ENCODE assay signal across 8 mouse cellular contexts in genomic region chr14:84442528-84443287, GRCm38 (mm10). TPM values are rescaled to one million over a fixed set of nuclear protein-coding genes. Genes with fewer than 3 reads are reported as not detected.
A peak's percentile ranks its signal among the peaks of the same experiment; 100 is the strongest.
DNase-seq lines count a peak whose midpoint lies in the region; ATAC-seq and TF ChIP-seq lines count a peak whose summit lies in the region.

No protein-coding gene starts in this region.

- H3K27me3 ChIP-seq in thymus, adult 2 months (ENCODE audit: control insufficient read depth, insufficient read depth, low read length): peaks cover 13% of the 10 kb centered on the region; the same call in 1 of the 2 replicates
- peaks cover 21% of the 10 kb centered on the region for H3K27me3 ChIP-seq in embryonic facial prominence, embryonic 13.5 days
- H3K27me3 ChIP-seq in hindbrain, embryonic 10.5 days (ENCODE audit: insufficient read depth, poor library complexity, severe bottlenecking): peaks cover 21% of the 10 kb centered on the region
- H3K27me3 ChIP-seq in stomach, embryonic 15.5 days (replicated peaks): peaks cover 22% of the 10 kb centered on the region

- no peak for TF ChIP-seq POLR2A in thymus, adult 2 months (IDR thresholded peaks at IDR 0.05; ENCODE audit: control insufficient read depth, extremely low read depth, insufficient read depth, low read length, poor library complexity)

- H3K36me3 ChIP-seq in thymus, adult 2 months (ENCODE audit: control insufficient read depth, insufficient read depth, low read length): no peaks in the 10 kb centered on the region
- no peaks in the 10 kb centered on the region for H3K36me3 ChIP-seq in embryonic facial prominence, embryonic 13.5 days
- H3K36me3 ChIP-seq in hindbrain, embryonic 10.5 days: no peaks in the 10 kb centered on the region
- no peaks in the 10 kb centered on the region for H3K36me3 ChIP-seq in stomach, embryonic 15.5 days

- TF ChIP-seq CTCF in thymus, adult 2 months (IDR thresholded peaks at IDR 0.05; ENCODE audit: borderline replicate concordance, control insufficient read depth, extremely low read depth, insufficient read depth, low read length, poor library complexity): no peak

- H3K4me1 ChIP-seq in thymus, adult 2 months (replicated peaks; ENCODE audit: control insufficient read depth, insufficient read depth, low read length): peaks cover 9% of the 10 kb centered on the region
- peaks cover 21% of the 10 kb centered on the region for H3K4me1 ChIP-seq in embryonic facial prominence, embryonic 13.5 days
- peaks cover 31% of the 10 kb centered on the region for H3K4me1 ChIP-seq in hindbrain, embryonic 10.5 days (replicated peaks)
- peaks cover 17% of the 10 kb centered on the region for H3K4me1 ChIP-seq in stomach, embryonic 15.5 days

- 2% methylated on average over 30 of the region's 30 CpGs for WGBS in thymus, adult 2 months
- WGBS in embryonic facial prominence, embryonic 13.5 days: under 1% methylated on average over 27 of the region's 30 CpGs
- under 1% methylated on average over 30 of the region's 30 CpGs for WGBS in hindbrain, embryonic 10.5 days
- WGBS in stomach, embryonic 15.5 days: under 1% methylated on average over 30 of the region's 30 CpGs

- H3K9me3 ChIP-seq in embryonic facial prominence, embryonic 13.5 days: no peaks in the 10 kb centered on the region
- no peaks in the 10 kb centered on the region for H3K9me3 ChIP-seq in hindbrain, embryonic 10.5 days
- H3K9me3 ChIP-seq in stomach, embryonic 15.5 days: no peaks in the 10 kb centered on the region

- no peak overlapping the region for H3K27ac ChIP-seq in thymus, adult 2 months (ENCODE audit: control insufficient read depth, insufficient read depth, low read length)
- peak overlapping the region; percentile 91 for H3K27ac ChIP-seq in embryonic facial prominence, embryonic 13.5 days
- peak overlapping the region; percentile 89 for H3K27ac ChIP-seq in hindbrain, embryonic 10.5 days
- H3K27ac ChIP-seq in stomach, embryonic 15.5 days: peak overlapping the region; percentile 81

- H3K9ac ChIP-seq in embryonic facial prominence, embryonic 13.5 days: peak overlapping the region; percentile 72
- H3K9ac ChIP-seq in stomach, embryonic 15.5 days: peak overlapping the region; percentile 29; the same call in 1 of the 2 replicates

- peak; percentile 60 for ATAC-seq in embryonic facial prominence, embryonic 13.5 days (ENCODE audit: insufficient number of reproducible peaks, insufficient read depth, low FRiP score, low TSS enrichment, low read depth)
- ATAC-seq in megakaryocyte, adult 5-6 weeks (ENCODE audit: poor library complexity, severe bottlenecking): peak; percentile 23
- ATAC-seq in stomach, embryonic 15.5 days (ENCODE audit: insufficient read depth, low FRiP score, low read depth): peak; percentile 53; the same call in 1 of the 2 replicates

- H3K4me2 ChIP-seq in embryonic facial prominence, embryonic 13.5 days: peak overlapping the region; percentile 91
- peak overlapping the region; percentile 91 for H3K4me2 ChIP-seq in stomach, embryonic 15.5 days

- peak overlapping the region; percentile 35 for H3K4me3 ChIP-seq in thymus, adult 2 months (ENCODE audit: control insufficient read depth, insufficient read depth, low read length)
- peak overlapping the region; percentile 61 for H3K4me3 ChIP-seq in embryonic facial prominence, embryonic 13.5 days
- peak overlapping the region; percentile 69 for H3K4me3 ChIP-seq in hindbrain, embryonic 10.5 days
- peak overlapping the region; percentile 55 for H3K4me3 ChIP-seq in stomach, embryonic 15.5 days (replicated peaks)

- no peak for DNase-seq in thymus, adult 2 months
- DNase-seq in thymus, postnatal 25 days: no peak
- DNase-seq in hindbrain, embryonic 10.5 days (ENCODE audit: low spot score): peak; percentile 35
- DNase-seq in layer of hippocampus, postnatal 10 days (ENCODE audit: low spot score in 2 of 2): peak; percentile 49 to 54
- DNase-seq in urinary bladder, postnatal 14 days (ENCODE audit: low spot score): no peak

RNA-seq across cellular contexts. Expression of gene Pcdh17, which starts 0.7 kb away (rescaled TPM):
- polyA plus RNA-seq in thymus, adult 2 months (2012; rRNA removed): 0.63 and 0.70 TPM in 2 replicates
- polyA plus RNA-seq in embryonic facial prominence, embryonic 13.5 days (2015; fragmentation: Nextera tagmentation; extraction: Ambion mirVana): 7.4 and 10.3 TPM in 2 replicates
- 4.5 and 6.8 TPM in 2 replicates for polyA plus RNA-seq in hindbrain, embryonic 10.5 days (2016; fragmentation: Nextera tagmentation; extraction: Ambion mirVana)
- total RNA-seq in layer of hippocampus, postnatal 10 days (2021): 10 to 100 TPM; 46.3 to 48.5 TPM
- not detected in 2 replicates for total RNA-seq in megakaryocyte, adult 5-6 weeks (2015)
- 0.08 TPM in 1 of 2 replicates, not detected in the other for total RNA-seq in megakaryocyte, adult 5-6 weeks (2017)
- polyA plus RNA-seq in stomach, embryonic 15.5 days (2015; fragmentation: Nextera tagmentation; extraction: Ambion mirVana): 6.2 and 6.6 TPM in 2 replicates

Comparison
In these comparisons a context has a peak if more than half of its experiments do, and no peak if none do; other contexts are left out.
1. DNase-seq: peak in hindbrain, embryonic 10.5 days (single experiment) and layer of hippocampus, postnatal 10 days (2 of 2); none in thymus, adult 2 months (single experiment), thymus, postnatal 25 days (single experiment) and urinary bladder, postnatal 14 days (single experiment).
2. Peak in every context shown above with its lines, with median percentiles within 50 percentile points of each other: H3K4me3 ChIP-seq and ATAC-seq.